Mouse (Mus musculus): ENCODE data around the gene Smim14. TPM values are rescaled to one million over a fixed set of nuclear protein-coding genes. Genes with fewer than 3 reads are reported as not detected.

The Smim14 gene
- polyA plus RNA-seq, 1 experiment from 2014 or later, result 57.8 TPM

DNA sequence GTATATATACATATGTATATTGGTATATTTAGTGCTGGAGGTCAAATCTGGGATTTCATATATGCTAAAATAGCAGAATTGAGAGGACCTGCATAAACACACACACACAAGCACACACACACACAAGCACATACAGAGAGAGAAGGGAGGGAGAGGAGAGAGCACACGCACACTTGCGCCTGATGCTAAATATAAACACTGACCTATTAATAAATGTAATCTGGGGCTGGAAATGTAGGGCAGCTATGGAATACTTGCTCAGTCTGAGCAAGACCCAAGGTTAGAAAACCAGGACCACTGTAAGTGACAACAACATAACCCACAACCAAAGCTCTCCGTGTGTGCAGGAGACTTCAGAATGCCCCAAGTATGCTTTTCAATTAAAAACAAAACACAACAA lies 77.5 kb downstream of the Smim14 start:
- Histone ChIP-seq H3K27me3 (ENCODE audit: control insufficient read depth, insufficient read depth, low read depth, low read length) (no peaks in the 10 kb centered on the region), H3K4me1 (ENCODE audit: control insufficient read depth, low read depth, low read length) (no peaks in the 10 kb centered on the region), H3K9me3 (replicated peaks; ENCODE audit: control insufficient read depth, low read length) (no peaks in the 10 kb centered on the region), H3K4me2 (ENCODE audit: low read depth, low read length) (no peak overlapping the region), H3K27ac (ENCODE audit: low read length) (no peak overlapping the region), H3K4me3 (ENCODE audit: low read depth, low read length) (no peak overlapping the region), H3K36me3 (ENCODE audit: control insufficient read depth, insufficient read depth) (peaks cover 4% of the 10 kb centered on the region; the same call in 1 of the 2 replicates), H3K9ac (ENCODE audit: low read depth, low read length) (no peak overlapping the region)
- 76% methylated on average over 3 of the region's 3 CpGs for WGBS (ENCODE audit: insufficient replicate concordance)
- ATAC-seq (ENCODE audit: low read depth), result no peak

DNA sequence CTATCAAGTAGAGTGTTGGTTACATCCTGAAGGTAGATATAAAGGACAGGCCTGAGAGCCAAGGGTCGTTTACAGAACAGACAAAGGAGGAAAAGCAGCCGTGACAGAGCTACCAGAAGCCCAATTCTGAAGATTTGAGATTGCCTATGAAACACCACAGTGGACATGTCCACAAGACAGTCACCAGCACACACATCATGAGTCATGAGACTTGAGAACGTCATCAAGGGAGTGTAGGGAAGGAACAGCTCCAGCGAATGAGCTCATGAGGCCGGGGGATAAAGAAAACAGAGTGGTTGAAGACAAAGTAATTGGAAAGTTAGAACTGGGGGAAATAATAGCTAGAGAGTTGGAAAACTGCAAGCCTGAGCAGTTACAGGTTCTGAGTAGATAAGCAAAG lies 79.1 kb downstream of the Smim14 start:
- H3K27me3 ChIP-seq (ENCODE audit: control insufficient read depth, insufficient read depth, low read depth, low read length), result no peaks in the 10 kb centered on the region
- no peaks in the 10 kb centered on the region for H3K9me3 ChIP-seq (replicated peaks; ENCODE audit: control insufficient read depth, low read length)
- H3K4me1 ChIP-seq (ENCODE audit: control insufficient read depth, low read depth, low read length), result no peaks in the 10 kb centered on the region
- H3K36me3 ChIP-seq (ENCODE audit: control insufficient read depth, insufficient read depth), result no peaks in the 10 kb centered on the region
- H3K27ac ChIP-seq (ENCODE audit: low read length), result no peak overlapping the region
- ATAC-seq (ENCODE audit: low read depth), result no peak
- no peak overlapping the region for H3K4me3 ChIP-seq (ENCODE audit: low read depth, low read length)
- no peak overlapping the region for H3K4me2 ChIP-seq (ENCODE audit: low read depth, low read length)
- no peak overlapping the region for H3K9ac ChIP-seq (ENCODE audit: low read depth, low read length)
- 56% methylated on average over 5 of the region's 5 CpGs for WGBS (ENCODE audit: insufficient replicate concordance)

DNA sequence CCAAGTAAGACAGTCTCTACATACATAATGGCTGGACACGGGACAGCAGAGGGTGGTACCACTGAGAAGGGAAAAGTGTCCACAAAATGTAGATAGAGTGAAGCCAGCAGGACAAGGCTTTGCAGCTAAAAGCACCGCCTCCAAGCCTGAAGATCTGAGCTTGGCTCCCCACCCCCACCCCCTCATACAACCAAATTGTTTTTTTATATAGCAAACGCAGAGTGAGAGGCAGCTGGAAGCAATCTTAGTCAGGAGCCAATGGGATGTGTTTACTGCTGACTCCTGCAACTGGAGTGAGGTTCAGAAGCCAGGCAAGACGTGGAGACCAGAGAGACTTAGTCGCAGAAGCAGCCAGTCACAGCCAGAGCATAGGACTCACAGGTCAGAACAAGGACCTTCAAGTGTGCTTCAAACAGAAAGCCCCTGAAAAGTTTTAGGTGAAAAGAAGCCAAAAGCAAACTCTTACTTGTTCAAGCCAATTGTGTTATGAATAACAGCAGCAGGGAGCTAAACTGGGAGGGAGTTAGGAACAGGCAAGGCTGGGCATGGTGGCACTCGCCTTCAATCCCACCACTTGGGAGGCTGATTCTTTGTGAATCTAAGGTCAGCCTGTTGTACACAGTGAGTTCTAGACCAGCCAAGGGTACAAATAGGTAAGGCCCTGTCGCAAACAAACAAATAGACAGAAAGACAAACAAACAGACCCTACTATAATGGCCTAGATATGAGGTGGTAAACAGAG lies 79.7 kb downstream of the Smim14 start:
- Histone ChIP-seq H3K9ac (ENCODE audit: low read depth, low read length) (no peak overlapping the region), H3K36me3 (ENCODE audit: control insufficient read depth, insufficient read depth) (no peaks in the 10 kb centered on the region), H3K4me2 (ENCODE audit: low read depth, low read length) (no peak overlapping the region), H3K4me3 (ENCODE audit: low read depth, low read length) (no peak overlapping the region), H3K27ac (ENCODE audit: low read length) (no peak overlapping the region), H3K9me3 (replicated peaks; ENCODE audit: control insufficient read depth, low read length) (no peaks in the 10 kb centered on the region), H3K27me3 (ENCODE audit: control insufficient read depth, insufficient read depth, low read depth, low read length) (no peaks in the 10 kb centered on the region), H3K4me1 (ENCODE audit: control insufficient read depth, low read depth, low read length) (no peaks in the 10 kb centered on the region)
- ATAC-seq (ENCODE audit: low read depth), result no peak
- 66% methylated on average over 7 of the region's 7 CpGs for WGBS (ENCODE audit: insufficient replicate concordance)

DNA sequence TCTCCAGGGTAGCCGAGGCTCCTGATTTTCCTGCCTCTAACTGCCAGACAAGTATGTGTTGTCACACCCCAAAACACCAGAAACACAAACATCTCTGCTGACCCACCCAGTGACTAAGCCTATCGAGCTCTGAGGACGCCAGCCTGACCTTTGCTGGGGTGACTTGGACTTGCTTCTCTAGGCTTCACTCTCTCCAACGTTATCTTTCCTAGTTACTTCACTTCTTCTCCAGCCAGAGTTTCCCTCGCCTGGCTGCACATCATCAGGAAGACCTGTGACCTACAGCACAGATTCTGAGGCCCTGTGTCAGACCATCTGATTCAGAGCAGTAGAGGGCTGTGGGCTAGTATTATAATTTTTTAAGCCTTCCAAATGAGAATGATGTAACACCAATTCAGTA lies 82.2 kb downstream of the Smim14 start:
- WGBS (ENCODE audit: insufficient replicate concordance), result 47% methylated on average over 5 of the region's 5 CpGs
- Histone ChIP-seq H3K27ac (ENCODE audit: low read length) (no peak overlapping the region), H3K9ac (ENCODE audit: low read depth, low read length) (no peak overlapping the region), H3K4me3 (ENCODE audit: low read depth, low read length) (no peak overlapping the region), H3K4me2 (ENCODE audit: low read depth, low read length) (no peak overlapping the region), H3K4me1 (ENCODE audit: control insufficient read depth, low read depth, low read length) (no peaks in the 10 kb centered on the region), H3K36me3 (ENCODE audit: control insufficient read depth, insufficient read depth) (no peaks in the 10 kb centered on the region), H3K27me3 (ENCODE audit: control insufficient read depth, insufficient read depth, low read depth, low read length) (no peaks in the 10 kb centered on the region), H3K9me3 (replicated peaks; ENCODE audit: control insufficient read depth, low read length) (no peaks in the 10 kb centered on the region)
- ATAC-seq (ENCODE audit: low read depth), result no peak

DNA sequence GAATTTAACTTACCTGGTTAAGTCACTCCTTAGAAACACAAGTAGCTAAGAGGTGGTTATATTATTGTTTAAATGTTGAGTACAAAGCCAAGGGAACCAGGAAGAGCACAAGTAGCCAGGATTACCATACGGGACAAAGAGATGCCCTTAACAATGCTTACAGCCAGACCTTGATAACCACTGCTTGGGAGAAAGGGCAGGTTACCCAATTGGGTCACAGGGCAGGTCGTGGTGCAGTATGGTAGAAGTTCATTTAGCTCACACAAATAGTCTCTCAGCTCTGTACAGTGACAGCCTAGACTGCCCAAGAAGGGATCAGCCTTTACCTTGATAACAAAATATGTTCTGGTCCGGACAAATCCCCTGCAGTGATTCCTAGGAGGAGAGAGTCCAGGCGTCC lies 88.0 kb downstream of the Smim14 start:
- 62% methylated on average over 4 of the region's 4 CpGs for WGBS (ENCODE audit: insufficient replicate concordance)
- no peak for ATAC-seq (ENCODE audit: low read depth)
- H3K4me1 ChIP-seq (ENCODE audit: control insufficient read depth, low read depth, low read length), result no peaks in the 10 kb centered on the region
- no peak overlapping the region for H3K4me3 ChIP-seq (ENCODE audit: low read depth, low read length)
- no peak overlapping the region for H3K9ac ChIP-seq (ENCODE audit: low read depth, low read length)
- H3K4me2 ChIP-seq (ENCODE audit: low read depth, low read length), result no peak overlapping the region
- H3K27ac ChIP-seq (ENCODE audit: low read length), result no peak overlapping the region
- H3K36me3 ChIP-seq (ENCODE audit: control insufficient read depth, insufficient read depth), result no peaks in the 10 kb centered on the region
- H3K27me3 ChIP-seq (ENCODE audit: control insufficient read depth, insufficient read depth, low read depth, low read length), result no peaks in the 10 kb centered on the region
- H3K9me3 ChIP-seq (replicated peaks; ENCODE audit: control insufficient read depth, low read length), result no peaks in the 10 kb centered on the region

DNA sequence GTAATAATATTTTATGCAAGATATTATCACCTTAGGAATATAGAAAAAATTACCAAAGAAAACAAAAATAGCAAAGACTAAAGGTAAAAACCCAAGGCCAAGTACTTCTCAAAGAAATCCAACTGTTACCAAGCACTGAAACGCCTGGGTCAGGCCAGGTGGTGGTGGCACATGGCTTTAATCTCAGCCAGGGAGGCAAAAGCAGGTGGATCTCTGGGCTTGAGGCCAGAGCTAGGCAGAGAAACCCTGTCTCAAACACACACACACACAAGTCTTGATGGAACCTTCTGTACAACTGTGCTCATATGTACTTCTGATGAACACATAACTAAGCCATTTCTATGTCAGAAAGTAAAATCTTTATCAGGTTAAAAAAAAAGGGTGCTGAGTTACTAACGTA lies 89.2 kb downstream of the Smim14 start:
- H3K4me1 ChIP-seq (ENCODE audit: control insufficient read depth, low read depth, low read length), result no peaks in the 10 kb centered on the region
- H3K36me3 ChIP-seq (ENCODE audit: control insufficient read depth, insufficient read depth), result no peaks in the 10 kb centered on the region
- no peak overlapping the region for H3K27ac ChIP-seq (ENCODE audit: low read length)
- no peak for ATAC-seq (ENCODE audit: low read depth)
- H3K4me3 ChIP-seq (ENCODE audit: low read depth, low read length), result no peak overlapping the region
- H3K4me2 ChIP-seq (ENCODE audit: low read depth, low read length), result no peak overlapping the region
- no peak overlapping the region for H3K9ac ChIP-seq (ENCODE audit: low read depth, low read length)
- 51% methylated on average over 2 of the region's 2 CpGs for WGBS (ENCODE audit: insufficient replicate concordance)
- H3K27me3 ChIP-seq (ENCODE audit: control insufficient read depth, insufficient read depth, low read depth, low read length), result no peaks in the 10 kb centered on the region
- H3K9me3 ChIP-seq (replicated peaks; ENCODE audit: control insufficient read depth, low read length), result no peaks in the 10 kb centered on the region

DNA sequence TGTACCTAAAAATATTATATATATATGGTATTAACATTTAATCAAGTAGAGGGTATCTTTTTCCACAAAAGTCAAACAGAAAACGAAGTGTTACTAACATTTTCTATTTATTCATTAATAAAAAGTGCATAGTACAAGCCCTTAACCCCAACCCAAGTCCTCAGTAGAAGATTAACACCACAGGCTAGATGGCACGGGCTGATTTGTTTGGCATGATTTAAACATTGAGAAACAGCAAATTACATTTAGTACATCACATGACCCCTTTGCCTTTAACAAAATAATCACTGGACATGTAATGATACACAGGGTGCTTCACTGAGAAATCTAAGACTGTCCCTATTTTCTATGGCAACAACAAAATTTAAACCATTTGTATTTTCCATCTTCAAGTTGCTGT lies 90.2 kb downstream of the Smim14 start:
- Histone ChIP-seq H3K9me3 (replicated peaks; ENCODE audit: control insufficient read depth, low read length) (no peaks in the 10 kb centered on the region), H3K36me3 (ENCODE audit: control insufficient read depth, insufficient read depth) (no peaks in the 10 kb centered on the region), H3K27me3 (ENCODE audit: control insufficient read depth, insufficient read depth, low read depth, low read length) (no peaks in the 10 kb centered on the region), H3K9ac (ENCODE audit: low read depth, low read length) (no peak overlapping the region), H3K27ac (ENCODE audit: low read length) (no peak overlapping the region), H3K4me1 (ENCODE audit: control insufficient read depth, low read depth, low read length) (no peaks in the 10 kb centered on the region), H3K4me2 (ENCODE audit: low read depth, low read length) (no peak overlapping the region), H3K4me3 (ENCODE audit: low read depth, low read length) (no peak overlapping the region)
- no peak for ATAC-seq (ENCODE audit: low read depth)
- WGBS (ENCODE audit: insufficient replicate concordance), result 58% methylated on average over 2 of the region's 2 CpGs

DNA sequence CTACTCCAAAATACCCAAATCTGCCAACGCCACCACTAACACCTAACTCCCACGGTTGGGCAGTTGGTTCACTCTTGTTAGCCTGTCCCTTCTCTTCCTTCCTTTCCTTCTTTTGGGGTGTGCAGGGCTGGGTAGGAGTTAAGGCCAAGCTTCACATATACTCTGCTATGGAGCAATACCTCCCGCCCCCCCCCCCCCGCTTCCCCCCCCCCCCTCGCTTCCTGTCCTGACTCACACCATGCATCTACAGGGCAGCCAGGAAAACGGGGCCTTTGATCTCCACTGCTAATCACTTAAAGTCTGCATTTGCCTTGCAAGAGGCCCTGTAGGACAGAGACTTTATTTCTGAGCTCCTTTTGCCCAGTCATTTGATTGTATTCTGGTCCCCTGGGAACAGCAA lies 92.0 kb downstream of the Smim14 start:
- no peak overlapping the region for H3K4me2 ChIP-seq (ENCODE audit: low read depth, low read length)
- H3K27ac ChIP-seq (ENCODE audit: low read length), result no peak overlapping the region
- no peaks in the 10 kb centered on the region for H3K36me3 ChIP-seq (ENCODE audit: control insufficient read depth, insufficient read depth)
- no peak overlapping the region for H3K4me3 ChIP-seq (ENCODE audit: low read depth, low read length)
- WGBS (ENCODE audit: insufficient replicate concordance), result 29% methylated on average over 4 of the region's 6 CpGs
- ATAC-seq (ENCODE audit: low read depth), result no peak
- H3K4me1 ChIP-seq (ENCODE audit: control insufficient read depth, low read depth, low read length), result no peaks in the 10 kb centered on the region
- H3K27me3 ChIP-seq (ENCODE audit: control insufficient read depth, insufficient read depth, low read depth, low read length), result no peaks in the 10 kb centered on the region
- H3K9ac ChIP-seq (ENCODE audit: low read depth, low read length), result no peak overlapping the region
- H3K9me3 ChIP-seq (replicated peaks; ENCODE audit: control insufficient read depth, low read length), result no peaks in the 10 kb centered on the region

DNA sequence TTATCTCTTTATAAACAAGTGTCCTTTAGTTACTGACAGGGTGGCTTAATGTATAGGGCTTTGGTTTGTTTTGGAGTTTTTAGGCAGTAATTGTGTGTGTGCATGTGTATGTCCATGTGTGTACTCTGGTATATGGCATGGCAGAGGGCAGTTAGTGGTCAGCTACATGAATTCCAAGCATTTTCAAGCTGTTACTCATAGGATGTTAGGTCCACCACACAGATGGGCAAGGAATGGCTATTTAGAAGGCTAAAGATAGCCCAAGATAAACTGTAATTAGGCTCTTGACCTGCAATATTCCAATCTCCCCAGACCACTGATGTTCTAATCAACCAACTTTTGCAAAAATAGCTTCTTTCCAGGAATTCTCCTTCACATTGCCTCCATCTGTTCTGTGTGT lies 98.9 kb downstream of the Smim14 start:
- Histone ChIP-seq H3K4me1 (ENCODE audit: control insufficient read depth, low read depth, low read length) (peaks cover 10% of the 10 kb centered on the region), H3K4me2 (ENCODE audit: low read depth, low read length) (no peak overlapping the region), H3K4me3 (ENCODE audit: low read depth, low read length) (no peak overlapping the region), H3K27ac (ENCODE audit: low read length) (no peak overlapping the region), H3K9me3 (replicated peaks; ENCODE audit: control insufficient read depth, low read length) (no peaks in the 10 kb centered on the region), H3K36me3 (ENCODE audit: control insufficient read depth, insufficient read depth) (no peaks in the 10 kb centered on the region), H3K27me3 (ENCODE audit: control insufficient read depth, insufficient read depth, low read depth, low read length) (no peaks in the 10 kb centered on the region), H3K9ac (ENCODE audit: low read depth, low read length) (no peak overlapping the region)
- no peak for ATAC-seq (ENCODE audit: low read depth)

All from liver, embryonic 16.5 days (tissue).